Mouse (Mus musculus) MEL (cell line): Measurements from ENCODE around the gene Rora.

ENCODE experiments used
- BHLHE40 ChIP-seq: IDR thresholded peaks from 2 replicates; pipeline ENCODE4 v1.6.1; 2012; ENCODE audit warnings: low read depth, mild to moderate bottlenecking, inconsistent platforms, low read length, improper control_type of control experiment, borderline replicate concordance
- CHD1 ChIP-seq: IDR thresholded peaks from 2 replicates; pipeline ENCODE4 v1.6.1; 2012; ENCODE audit warnings: low read depth, mild to moderate bottlenecking, inconsistent platforms, low read length, improper control_type of control experiment
- CTCF ChIP-seq, 3 experiments: IDR thresholded peaks in 2 of 3; conservative IDR thresholded peaks in 1 of 3; 2 replicates each; pipeline ENCODE4 v1.5.1; 2011 to 2012; ENCODE audit warnings: low read length in 3 of 3, low read depth in 2 of 3, mild to moderate bottlenecking in 2 of 3, improper control_type of control experiment in 1 of 3, inconsistent platforms in 1 of 3, mixed read lengths in 1 of 3, moderate library complexity in 1 of 3; ENCODE audit not compliant: control insufficient read depth in 1 of 3, insufficient read depth in 1 of 3, poor library complexity in 1 of 3, severe bottlenecking in 1 of 3
- EP300 ChIP-seq, 2 experiments: IDR thresholded peaks; 2 replicates each; pipeline ENCODE4 v1.6.1; 2011; ENCODE audit warnings: improper control_type of control experiment in 2 of 2, low read length in 2 of 2, low read depth in 1 of 2, mild to moderate bottlenecking in 1 of 2
- ETS1 ChIP-seq: IDR thresholded peaks from 2 replicates; pipeline ENCODE4 v1.6.1; 2012; ENCODE audit warnings: low read depth, mild to moderate bottlenecking, inconsistent platforms, low read length, improper control_type of control experiment, moderate library complexity
- NELFE ChIP-seq: IDR thresholded peaks from 2 replicates; pipeline ENCODE4 v1.6.1; 2011; ENCODE audit warnings: low read depth, low read length, improper control_type of control experiment
- POLR2A ChIP-seq, 2 experiments: IDR thresholded peaks; 2 replicates each; pipeline ENCODE4 v1.6.1; 2011 to 2012; ENCODE audit warnings: low read length in 2 of 2, mild to moderate bottlenecking in 2 of 2, control low read depth in 1 of 2, improper control_type of control experiment in 1 of 2, low read depth in 1 of 2, moderate library complexity in 1 of 2; ENCODE audit not compliant: control insufficient read depth in 1 of 2, insufficient read depth in 1 of 2, poor library complexity in 1 of 2
- POLR2AphosphoS2 ChIP-seq: IDR thresholded peaks from 2 replicates; pipeline ENCODE4 v1.6.1; 2011; ENCODE audit warnings: low read length, improper control_type of control experiment
- ZKSCAN1 ChIP-seq: IDR thresholded peaks from 2 replicates; pipeline ENCODE4 v1.6.1; 2012; ENCODE audit warnings: low read depth, mild to moderate bottlenecking, inconsistent platforms, low read length, improper control_type of control experiment, moderate library complexity

DNA sequence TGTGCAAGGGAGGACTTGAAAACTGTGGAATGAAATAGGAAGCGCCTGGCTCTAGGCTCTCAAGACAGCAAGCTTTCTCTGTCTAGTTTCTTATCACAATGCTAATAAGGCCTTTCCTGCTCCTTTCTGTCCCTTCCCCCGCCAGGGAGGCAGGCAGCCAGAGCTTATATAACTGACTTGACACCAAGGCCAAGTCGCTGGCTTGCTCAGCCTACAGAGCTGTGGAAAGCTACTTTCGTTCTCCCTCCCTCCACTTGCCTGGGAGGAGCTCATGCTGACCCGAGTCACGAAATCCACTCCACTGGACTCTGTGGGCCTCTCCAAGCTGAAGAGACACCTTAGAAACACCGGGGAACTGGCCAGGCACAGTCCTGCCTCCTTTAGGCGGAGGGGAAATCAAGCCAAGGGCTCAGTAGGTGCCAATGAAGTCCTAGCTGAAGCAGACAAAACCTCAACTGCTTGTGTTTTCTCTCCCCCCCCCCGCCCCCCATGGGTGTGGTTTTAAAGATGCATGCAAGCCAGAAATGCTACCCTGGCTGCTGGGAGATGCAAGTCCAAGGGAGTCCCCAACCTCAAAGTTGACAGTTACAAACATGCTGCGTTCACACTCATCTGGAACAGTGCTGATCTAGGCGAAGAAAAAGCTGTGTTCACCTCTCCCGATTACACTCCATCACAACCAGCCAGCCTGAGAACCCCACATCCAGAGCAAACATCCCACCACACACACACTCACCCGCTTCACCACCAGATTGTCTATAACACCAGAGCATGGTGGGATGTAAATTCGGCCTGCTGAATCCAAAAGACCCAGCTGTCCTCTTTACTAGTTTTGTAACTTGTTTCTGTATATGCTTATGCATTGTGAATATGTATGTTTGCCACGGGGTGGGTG, 438.8 kb downstream of the Rora start:
- TF ChIP-seq BHLHE40, result no peak
- TF ChIP-seq CTCF (IDR thresholded peaks at IDR 0.05 in 2 of 3, conservative IDR thresholded peaks at IDR 0.05 in 1 of 3; ENCODE audit: control insufficient read depth in 1 of 3, insufficient read depth in 1 of 3, low read depth in 2 of 3, low read length in 3 of 3, poor library complexity in 1 of 3, severe bottlenecking in 1 of 3), result no peak
- TF ChIP-seq POLR2A (IDR thresholded peaks at IDR 0.05; ENCODE audit: control insufficient read depth in 1 of 2, insufficient read depth in 1 of 2, low read depth in 1 of 2, low read length in 2 of 2, poor library complexity in 1 of 2), result no peak
- TF ChIP-seq NELFE, result no peak
- no peak for TF ChIP-seq ZKSCAN1
- no peak for TF ChIP-seq POLR2AphosphoS2
- no peak for TF ChIP-seq EP300 (IDR thresholded peaks at IDR 0.05; ENCODE audit: low read depth in 1 of 2, low read length in 2 of 2)
- TF ChIP-seq ETS1, result no peak
- no peak for TF ChIP-seq CHD1
